Mouse (Mus musculus) thymus, postnatal 36 days (tissue): ENCODE data around the gene Zdhhc6.

ENCODE experiments used
- DNase-seq, 2 experiments: peaks; one replicate each; pipeline ENCODE4 v3.0.0; 2022; ENCODE audit warnings: mixed read lengths in 2 of 2

Zdhhc6 gene

GRCm38 (mm10) chr19:55299378-55299777 lies 16.5 kb downstream of the Zdhhc6 start:
- DNase-seq = no peak

- no peak for DNase-seq
Observed at GRCm38 (mm10) chr19:55297961-55298360, 17.9 kb downstream of the Zdhhc6 start.

GRCm38 (mm10) chr19:55297489-55297888 lies 18.3 kb downstream of the Zdhhc6 start:
- DNase-seq = no peak

- DNase-seq = no peak
Observed at GRCm38 (mm10) chr19:55296301-55296700, 19.5 kb downstream of the Zdhhc6 start.

- no peak for DNase-seq
Observed at GRCm38 (mm10) chr19:55295556-55295955, 20.3 kb downstream of the Zdhhc6 start.

GRCm38 (mm10) chr19:55295075-55295474 lies 20.8 kb downstream of the Zdhhc6 start:
- no peak for DNase-seq

GRCm38 (mm10) chr19:55293175-55293574 lies 22.7 kb downstream of the Zdhhc6 start:
- no peak for DNase-seq

- DNase-seq = no peak
Observed at GRCm38 (mm10) chr19:55292210-55292850, 23.5 kb downstream of the Zdhhc6 start.

- DNase-seq = no peak
Observed at GRCm38 (mm10) chr19:55290621-55291270, 25.1 kb downstream of the Zdhhc6 start.

- DNase-seq = no peak
Observed at GRCm38 (mm10) chr19:55288974-55289373, 26.9 kb downstream of the Zdhhc6 start.

GRCm38 (mm10) chr19:55286034-55286433 lies 29.8 kb downstream of the Zdhhc6 start:
- no peak for DNase-seq

- no peak for DNase-seq
Observed at GRCm38 (mm10) chr19:55284093-55284492, 31.7 kb downstream of the Zdhhc6 start.

GRCm38 (mm10) chr19:55276770-55277169 lies 39.1 kb downstream of the Zdhhc6 start:
- no peak for DNase-seq

- no peak for DNase-seq
Observed at GRCm38 (mm10) chr19:55276100-55276499, 39.7 kb downstream of the Zdhhc6 start.

- DNase-seq = no peak
Observed at GRCm38 (mm10) chr19:55273340-55273739, 42.5 kb downstream of the Zdhhc6 start.

GRCm38 (mm10) chr19:55271448-55271847 lies 44.4 kb downstream of the Zdhhc6 start:
- DNase-seq = no peak

GRCm38 (mm10) chr19:55269051-55269450 lies 46.8 kb downstream of the Zdhhc6 start:
- no peak for DNase-seq

GRCm38 (mm10) chr19:55268150-55268549 lies 47.7 kb downstream of the Zdhhc6 start:
- no peak for DNase-seq

GRCm38 (mm10) chr19:55266786-55267185 lies 49.0 kb downstream of the Zdhhc6 start:
- no peak for DNase-seq

GRCm38 (mm10) chr19:55265269-55265668 lies 50.6 kb downstream of the Zdhhc6 start:
- DNase-seq = no peak

- DNase-seq = no peak
Observed at GRCm38 (mm10) chr19:55260389-55261184, 55.2 kb downstream of the Zdhhc6 start.

GRCm38 (mm10) chr19:55258514-55258913 lies 57.3 kb downstream of the Zdhhc6 start:
- no peak for DNase-seq

- DNase-seq = no peak
Observed at GRCm38 (mm10) chr19:55257656-55258375, 58.0 kb downstream of the Zdhhc6 start.
